Mouse (Mus musculus): ENCODE measurements at regions not wholly inside any gene's neighbourhood (a gene's known extent, or its start where the extent isn't known, plus 50 kb on each side); places are given as distances from the start of the nearest gene placed in this dataset.

DNA sequence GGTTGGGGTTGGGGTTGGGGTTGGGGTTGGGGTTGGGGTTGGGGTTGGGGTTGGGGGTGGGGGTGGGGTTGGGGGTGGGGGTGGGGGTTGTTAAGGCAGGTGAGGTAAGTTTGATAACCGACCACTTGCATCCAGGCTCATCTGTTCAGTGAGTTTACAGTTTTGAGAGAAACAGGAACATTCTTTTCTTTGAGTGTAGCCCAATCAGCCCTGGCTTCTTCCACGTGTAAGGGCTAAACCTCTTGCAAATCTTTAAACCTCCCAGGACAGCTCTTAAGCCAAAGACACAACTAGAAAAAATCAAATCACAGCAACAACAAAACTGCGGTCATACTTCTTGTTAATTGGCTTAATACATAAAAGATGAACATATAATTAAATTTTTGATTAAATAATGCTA is 173.1 kb upstream of the Gm5148 start:
- TF ChIP-seq POLR2A (IDR thresholded peaks at IDR 0.05; ENCODE audit: insufficient read length, low read depth) (no peak), MYOG (IDR thresholded peaks at IDR 0.05; ENCODE audit: control insufficient read depth in 1 of 3, insufficient read depth in 1 of 3, insufficient read length in 2 of 3, low read depth in 2 of 3) (no peak), USF1 (IDR thresholded peaks at IDR 0.05; ENCODE audit: low read depth) (no peak), CEBPB (IDR thresholded peaks at IDR 0.05; ENCODE audit: insufficient read depth, poor library complexity, severe bottlenecking) (no peak), TCF12 (IDR thresholded peaks at IDR 0.05; ENCODE audit: insufficient read depth, poor library complexity, severe bottlenecking) (no peak), MYOD1 (IDR thresholded peaks at IDR 0.05; ENCODE audit: control insufficient read depth in 1 of 3, insufficient read length in 2 of 3, low read depth in 2 of 3) (no peak), E2F4 (IDR thresholded peaks at IDR 0.05; ENCODE audit: insufficient read depth) (no peak), MAX (IDR thresholded peaks at IDR 0.05; ENCODE audit: low read depth) (no peak), TCF3 (IDR thresholded peaks at IDR 0.05; ENCODE audit: insufficient read length, low read depth) (no peak), POLR2AphosphoS2 (IDR thresholded peaks at IDR 0.05; ENCODE audit: insufficient read length, low read depth) (no peak), SRF (IDR thresholded peaks at IDR 0.05; ENCODE audit: control insufficient read depth, insufficient read length, low read depth) (no peak), REST (IDR thresholded peaks at IDR 0.05; ENCODE audit: insufficient read depth, insufficient read length) (no peak)

Measured in myocyte (in vitro differentiated cells).